Mouse (Mus musculus): ENCODE measurements around the gene Gm21996.
"Not testable (repeated sequence)": the region's sequence is repeated elsewhere in the genome, so short reads cannot be mapped to it uniquely, and the experiment has no call there.

Gm21996 gene

DNA sequence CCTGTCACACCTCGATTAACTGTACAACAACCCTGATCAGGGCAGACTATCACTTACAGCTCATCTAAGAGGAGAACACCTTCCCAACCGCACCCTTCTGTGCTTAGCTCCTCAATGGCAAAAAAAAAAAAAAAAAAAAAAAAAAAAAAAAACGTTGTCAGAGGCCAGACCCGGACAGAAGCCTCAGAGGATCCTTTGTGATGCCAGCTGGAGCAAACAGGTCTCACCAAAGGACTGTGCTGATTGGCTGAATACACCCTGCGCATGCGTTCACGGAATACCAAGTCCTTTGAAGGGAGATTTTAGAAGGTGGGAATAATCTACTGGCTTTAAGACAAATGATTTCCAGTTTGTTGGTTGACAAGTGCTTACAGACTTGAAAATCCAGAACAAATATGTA lies at the start of gene Gm21996:
TSS of gene Gm21996 (minus strand) at position 101 of the 400 bp plus-strand sequence.
- DNase-seq (ENCODE audit: low read depth, low spot score) = not testable (repeated sequence)
